Mouse (Mus musculus): Measurements from ENCODE around the gene Polr2i. TPM values are rescaled to one million over a fixed set of nuclear protein-coding genes. Genes with fewer than 3 reads are reported as not detected.
"Not testable (repeated sequence)": the region's sequence is repeated elsewhere in the genome, so short reads cannot be mapped to it uniquely, and the experiment has no call there.

Polr2i gene
- polyA plus RNA-seq, 1 experiment from 2014 or later, result 182 TPM

- DNase-seq (ENCODE audit: low spot score), result no peak
- Histone ChIP-seq H3K27ac (replicated peaks; ENCODE audit: low read depth, low read length) (no peak overlapping the region), H3K4me1 (ENCODE audit: control insufficient read depth, insufficient read depth, low read length) (peaks cover 5% of the 10 kb centered on the region), H3K4me2 (ENCODE audit: low read depth, severe bottlenecking) (peak overlapping the region; percentile 78), H3K27me3 (ENCODE audit: control insufficient read depth, insufficient read depth, low read length) (no peaks in the 10 kb centered on the region), H3K9ac (ENCODE audit: low read length) (peak overlapping the region; percentile 70), H3K9me3 (ENCODE audit: control insufficient read depth, low read length) (no peaks in the 10 kb centered on the region), H3K36me3 (ENCODE audit: control insufficient read depth, insufficient read depth, low read length) (peaks cover 11% of the 10 kb centered on the region; the same call in 1 of the 2 replicates), H3K4me3 (ENCODE audit: low read depth, low read length) (peak overlapping the region; percentile 57)
- under 1% methylated on average over 16 of the region's 16 CpGs for WGBS
- peak; percentile 27 for ATAC-seq (ENCODE audit: insufficient number of reproducible peaks, low FRiP score, low TSS enrichment, low read depth)
Observed at GRCm38 (mm10) chr7:30231328-30231668, 450 bp upstream of the Polr2i start.

GRCm38 (mm10) chr7:30232631-30233148, 942 bp downstream of the Polr2i start:
- H3K4me3 ChIP-seq (ENCODE audit: low read depth, low read length), result peak overlapping the region; percentile 57
- WGBS, result 4% methylated on average over 24 of the region's 24 CpGs
- H3K9me3 ChIP-seq (ENCODE audit: control insufficient read depth, low read length), result no peaks in the 10 kb centered on the region
- peaks cover 5% of the 10 kb centered on the region for H3K4me1 ChIP-seq (ENCODE audit: control insufficient read depth, insufficient read depth, low read length)
- 0 out of 2 replicates have a peak, but pooled peaks cover 4% of the 10 kb centered on the region for H3K36me3 ChIP-seq (ENCODE audit: control insufficient read depth, insufficient read depth, low read length)
- H3K27ac ChIP-seq (replicated peaks; ENCODE audit: low read depth, low read length), result peak overlapping the region; percentile 85
- no peaks in the 10 kb centered on the region for H3K27me3 ChIP-seq (ENCODE audit: control insufficient read depth, insufficient read depth, low read length)
- peak; percentile 14; the same call in 1 of the 2 replicates for ATAC-seq (ENCODE audit: insufficient number of reproducible peaks, low FRiP score, low TSS enrichment, low read depth)
- DNase-seq (ENCODE audit: low spot score), result peak; percentile 79
- peak overlapping the region; percentile 70 for H3K9ac ChIP-seq (ENCODE audit: low read length)
- H3K4me2 ChIP-seq (ENCODE audit: low read depth, severe bottlenecking), result peak overlapping the region; percentile 78

GRCm38 (mm10) chr7:30233387-30233786, 1.6 kb downstream of the Polr2i start:
- Histone ChIP-seq H3K9me3 (ENCODE audit: control insufficient read depth, low read length) (no peaks in the 10 kb centered on the region), H3K27me3 (ENCODE audit: control insufficient read depth, insufficient read depth, low read length) (no peaks in the 10 kb centered on the region), H3K4me1 (ENCODE audit: control insufficient read depth, insufficient read depth, low read length) (peaks cover 5% of the 10 kb centered on the region), H3K4me3 (ENCODE audit: low read depth, low read length) (peak overlapping the region; percentile 57; the same call in 1 of the 2 replicates), H3K36me3 (ENCODE audit: control insufficient read depth, insufficient read depth, low read length) (0 out of 2 replicates have a peak, but pooled peaks cover 4% of the 10 kb centered on the region), H3K27ac (replicated peaks; ENCODE audit: low read depth, low read length) (no peak overlapping the region), H3K4me2 (ENCODE audit: low read depth, severe bottlenecking) (peak overlapping the region; percentile 78; the same call in 1 of the 2 replicates), H3K9ac (ENCODE audit: low read length) (no peak overlapping the region)
- 88% methylated on average over 20 of the region's 20 CpGs for WGBS
- DNase-seq (ENCODE audit: low spot score), result no peak
- ATAC-seq (ENCODE audit: insufficient number of reproducible peaks, low FRiP score, low TSS enrichment, low read depth), result no peak

- no peak overlapping the region for H3K4me3 ChIP-seq (ENCODE audit: low read depth, low read length)
- 95% methylated on average over 15 of the region's 15 CpGs for WGBS
- no peak for ATAC-seq (ENCODE audit: insufficient number of reproducible peaks, low FRiP score, low TSS enrichment, low read depth)
Observed at GRCm38 (mm10) chr7:30234276-30234858, 2.6 kb downstream of the Polr2i start.

GRCm38 (mm10) chr7:30235091-30235490, 3.3 kb downstream of the Polr2i start:
- no peak overlapping the region for H3K9ac ChIP-seq (ENCODE audit: low read length)
- peaks cover 5% of the 10 kb centered on the region for H3K4me1 ChIP-seq (ENCODE audit: control insufficient read depth, insufficient read depth, low read length)
- H3K9me3 ChIP-seq (ENCODE audit: control insufficient read depth, low read length), result no peaks in the 10 kb centered on the region
- H3K27me3 ChIP-seq (ENCODE audit: control insufficient read depth, insufficient read depth, low read length), result no peaks in the 10 kb centered on the region
- H3K4me3 ChIP-seq (ENCODE audit: low read depth, low read length), result no peak overlapping the region
- ATAC-seq (ENCODE audit: insufficient number of reproducible peaks, low FRiP score, low TSS enrichment, low read depth) (no peak), DNase-seq (ENCODE audit: low spot score) (no peak)
- WGBS, result 88% methylated on average over 8 of the region's 8 CpGs
- H3K4me2 ChIP-seq (ENCODE audit: low read depth, severe bottlenecking), result no peak overlapping the region
- 0 out of 2 replicates have a peak, but pooled peaks cover 4% of the 10 kb centered on the region for H3K36me3 ChIP-seq (ENCODE audit: control insufficient read depth, insufficient read depth, low read length)
- H3K27ac ChIP-seq (replicated peaks; ENCODE audit: low read depth, low read length), result no peak overlapping the region

More at GRCm38 (mm10) chr7:30234276-30234858, 2.6 kb downstream of the Polr2i start:
- Histone ChIP-seq H3K36me3 (ENCODE audit: control insufficient read depth, insufficient read depth, low read length) (0 out of 2 replicates have a peak, but pooled peaks cover 4% of the 10 kb centered on the region), H3K27me3 (ENCODE audit: control insufficient read depth, insufficient read depth, low read length) (no peaks in the 10 kb centered on the region), H3K27ac (replicated peaks; ENCODE audit: low read depth, low read length) (no peak overlapping the region), H3K4me2 (ENCODE audit: low read depth, severe bottlenecking) (no peak overlapping the region), H3K9ac (ENCODE audit: low read length) (no peak overlapping the region), H3K9me3 (ENCODE audit: control insufficient read depth, low read length) (no peaks in the 10 kb centered on the region), H3K4me1 (ENCODE audit: control insufficient read depth, insufficient read depth, low read length) (peaks cover 5% of the 10 kb centered on the region)
- DNase-seq (ENCODE audit: low spot score), result no peak

- Histone ChIP-seq H3K4me1 (ENCODE audit: control insufficient read depth, insufficient read depth, low read length) (peaks cover 5% of the 10 kb centered on the region), H3K9me3 (ENCODE audit: control insufficient read depth, low read length) (no peaks in the 10 kb centered on the region), H3K27ac (replicated peaks; ENCODE audit: low read depth, low read length) (no peak within 1 kb of the TSS), H3K4me2 (ENCODE audit: low read depth, severe bottlenecking) (no peak within 1 kb of the TSS), H3K4me3 (ENCODE audit: low read depth, low read length) (no peak within 1 kb of the TSS), H3K36me3 (ENCODE audit: control insufficient read depth, insufficient read depth, low read length) (0 out of 2 replicates have a peak, but pooled peaks cover 4% of the 10 kb centered on the region), H3K9ac (ENCODE audit: low read length) (no peak within 1 kb of the TSS), H3K27me3 (ENCODE audit: control insufficient read depth, insufficient read depth, low read length) (no peaks in the 10 kb centered on the region)
- ATAC-seq (ENCODE audit: insufficient number of reproducible peaks, low FRiP score, low TSS enrichment, low read depth), result no peak
- WGBS, result 84% methylated on average over 4 of the region's 4 CpGs
- DNase-seq (ENCODE audit: low spot score), result no peak
Observed at GRCm38 (mm10) chr7:30235625-30236024, 3.9 kb downstream of the Polr2i start, which contains the start of gene Ovol3. Gene Ovol3 (minus strand): TSS chr7:30235725.

- WGBS, result 89% methylated on average over 3 of the region's 3 CpGs
- not testable (repeated sequence) for H3K4me2 ChIP-seq (ENCODE audit: low read depth, severe bottlenecking); ATAC-seq (ENCODE audit: insufficient number of reproducible peaks, low FRiP score, low TSS enrichment, low read depth); H3K27me3 ChIP-seq (ENCODE audit: control insufficient read depth, insufficient read depth, low read length); H3K9ac ChIP-seq (ENCODE audit: low read length); H3K27ac ChIP-seq (replicated peaks; ENCODE audit: low read depth, low read length); H3K9me3 ChIP-seq (ENCODE audit: control insufficient read depth, low read length); H3K4me3 ChIP-seq (ENCODE audit: low read depth, low read length); DNase-seq (ENCODE audit: low spot score); H3K4me1 ChIP-seq (ENCODE audit: control insufficient read depth, insufficient read depth, low read length)
- peaks cover 10% of the 10 kb centered on the region; the same call in 1 of the 2 replicates for H3K36me3 ChIP-seq (ENCODE audit: control insufficient read depth, insufficient read depth, low read length)
Observed at GRCm38 (mm10) chr7:30237374-30237773, 5.6 kb downstream of the Polr2i start.

- no peak overlapping the region for H3K4me2 ChIP-seq (ENCODE audit: low read depth, severe bottlenecking)
- H3K36me3 ChIP-seq (ENCODE audit: control insufficient read depth, insufficient read depth, low read length), result peaks cover 2% of the 10 kb centered on the region; the same call in 1 of the 2 replicates
- H3K4me3 ChIP-seq (ENCODE audit: low read depth, low read length), result no peak overlapping the region
- 87% methylated on average over 12 of the region's 12 CpGs for WGBS
- no peak for ATAC-seq (ENCODE audit: insufficient number of reproducible peaks, low FRiP score, low TSS enrichment, low read depth)
- H3K27me3 ChIP-seq (ENCODE audit: control insufficient read depth, insufficient read depth, low read length), result no peaks in the 10 kb centered on the region
- no peak overlapping the region for H3K27ac ChIP-seq (replicated peaks; ENCODE audit: low read depth, low read length)
- no peaks in the 10 kb centered on the region for H3K4me1 ChIP-seq (ENCODE audit: control insufficient read depth, insufficient read depth, low read length)
- DNase-seq (ENCODE audit: low spot score), result no peak
- H3K9ac ChIP-seq (ENCODE audit: low read length), result no peak overlapping the region
- no peaks in the 10 kb centered on the region for H3K9me3 ChIP-seq (ENCODE audit: control insufficient read depth, low read length)
Observed at GRCm38 (mm10) chr7:30251956-30252954, 20.5 kb downstream of the Polr2i start.

Data from limb, embryonic 11.5 days (tissue).